8 mouse cellular contexts compared by ENCODE assay signal in the genomic region with DNA sequence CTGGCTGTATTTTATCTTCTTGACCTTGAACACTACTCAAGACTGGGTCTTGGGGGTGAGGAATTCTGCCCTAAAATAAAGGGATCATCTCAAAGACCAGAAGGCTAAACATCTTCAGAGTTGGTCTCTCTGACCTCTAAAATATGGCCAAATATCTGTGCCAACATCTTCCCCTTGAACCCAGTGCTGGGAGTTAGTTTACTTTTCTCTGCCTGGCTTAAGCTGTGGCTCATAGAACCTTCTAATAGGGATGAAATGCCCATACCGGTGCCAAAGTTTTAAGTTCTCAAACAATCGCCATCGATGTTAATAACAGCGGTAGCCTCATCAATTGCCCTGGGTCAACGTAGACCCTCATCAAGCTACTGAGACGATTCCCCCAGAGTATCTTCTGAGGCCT. TPM values are rescaled to one million over a fixed set of nuclear protein-coding genes. Genes with fewer than 3 reads are reported as not detected.
DNase-seq lines count a peak whose midpoint lies in the region; ATAC-seq and TF ChIP-seq lines count a peak whose summit lies in the region.

No protein-coding gene starts in this region.

- no peak overlapping the region for H3K9ac ChIP-seq in kidney, postnatal 0 days (ENCODE audit: low read depth, low read length)
- H3K9ac ChIP-seq in embryonic facial prominence, embryonic 13.5 days = peak overlapping the region; percentile 66
- H3K9ac ChIP-seq in intestine, embryonic 15.5 days = peak overlapping the region; percentile 49

- TF ChIP-seq CTCF in kidney, postnatal 0 days (IDR thresholded peaks at IDR 0.05; ENCODE audit: low read depth) = no peak

- H3K27me3 ChIP-seq in kidney, postnatal 0 days (ENCODE audit: insufficient read depth, low read length) = peaks cover 9% of the 10 kb centered on the region; the same call in 1 of the 2 replicates
- peaks cover 71% of the 10 kb centered on the region for H3K27me3 ChIP-seq in embryonic facial prominence, embryonic 13.5 days
- H3K27me3 ChIP-seq in intestine, embryonic 15.5 days (replicated peaks) = peaks cover 45% of the 10 kb centered on the region

- H3K36me3 ChIP-seq in kidney, postnatal 0 days (ENCODE audit: insufficient read depth, low read length) = no peaks in the 10 kb centered on the region
- H3K36me3 ChIP-seq in embryonic facial prominence, embryonic 13.5 days = no peaks in the 10 kb centered on the region
- no peaks in the 10 kb centered on the region for H3K36me3 ChIP-seq in intestine, embryonic 15.5 days

- peak overlapping the region; percentile 53 for H3K4me3 ChIP-seq in kidney, postnatal 0 days (replicated peaks; ENCODE audit: low read depth, low read length)
- H3K4me3 ChIP-seq in embryonic facial prominence, embryonic 13.5 days = peak overlapping the region; percentile 59
- H3K4me3 ChIP-seq in intestine, embryonic 15.5 days (replicated peaks) = peak overlapping the region; percentile 53

- H3K4me1 ChIP-seq in kidney, postnatal 0 days (replicated peaks; ENCODE audit: insufficient read depth, low read length) = peaks cover 13% of the 10 kb centered on the region; the same call in 1 of the 2 replicates
- H3K4me1 ChIP-seq in embryonic facial prominence, embryonic 13.5 days = 0 out of 2 replicates have a peak, but pooled peaks cover 7% of the 10 kb centered on the region
- H3K4me1 ChIP-seq in intestine, embryonic 15.5 days (replicated peaks) = peaks cover 11% of the 10 kb centered on the region

- 3% methylated on average over 6 of the region's 6 CpGs for WGBS in kidney, postnatal 0 days
- 2% methylated on average over 6 of the region's 6 CpGs for WGBS in embryonic facial prominence, embryonic 13.5 days
- 8% methylated on average over 6 of the region's 6 CpGs for WGBS in intestine, embryonic 15.5 days

- ATAC-seq in kidney, postnatal 0 days (replicated peaks; ENCODE audit: low FRiP score, low read depth) = no peak
- ATAC-seq in embryonic facial prominence, embryonic 13.5 days (ENCODE audit: insufficient number of reproducible peaks, insufficient read depth, low FRiP score, low TSS enrichment, low read depth) = no peak
- no peak for ATAC-seq in intestine, embryonic 15.5 days

- no peak overlapping the region for H3K27ac ChIP-seq in kidney, postnatal 0 days
- no peak overlapping the region for H3K27ac ChIP-seq in embryonic facial prominence, embryonic 13.5 days
- H3K27ac ChIP-seq in intestine, embryonic 15.5 days = no peak overlapping the region

- no peaks in the 10 kb centered on the region for H3K9me3 ChIP-seq in kidney, postnatal 0 days (replicated peaks; ENCODE audit: low read length)
- no peaks in the 10 kb centered on the region for H3K9me3 ChIP-seq in embryonic facial prominence, embryonic 13.5 days
- no peaks in the 10 kb centered on the region for H3K9me3 ChIP-seq in intestine, embryonic 15.5 days

- peak overlapping the region; percentile 98 for H3K4me2 ChIP-seq in kidney, postnatal 0 days (ENCODE audit: low read length)
- H3K4me2 ChIP-seq in embryonic facial prominence, embryonic 13.5 days = peak overlapping the region; percentile 100
- peak overlapping the region; percentile 99 for H3K4me2 ChIP-seq in intestine, embryonic 15.5 days (replicated peaks)

- no peak for DNase-seq in kidney, postnatal 0 days (ENCODE audit: low spot score)
- no peak for DNase-seq in kidney, adult 9 months
- DNase-seq in naive thymus-derived CD4-positive, alpha-beta T cell, adult 2 months (ENCODE audit: low read depth) = peak; percentile 31
- DNase-seq in adrenal gland, postnatal 4 days (ENCODE audit: low spot score in 2 of 2) = no peak
- DNase-seq in urinary bladder, adult 2 months (ENCODE audit: low spot score) = no peak
- no peak for DNase-seq in urinary bladder, postnatal 4 days (ENCODE audit: low spot score in 2 of 2)

RNA-seq across cellular contexts. Expression of gene Coro6, which starts 0.4 kb away (rescaled TPM):
- 0.09 and 0.42 TPM in 2 replicates for polyA plus RNA-seq in kidney, postnatal 0 days (2015; fragmentation: Nextera tagmentation; extraction: Ambion mirVana)
- 0.10 and 0.40 TPM in 2 replicates for polyA plus RNA-seq in embryonic facial prominence, embryonic 13.5 days (2015; fragmentation: Nextera tagmentation; extraction: Ambion mirVana)
- 0.06 TPM in 1 of 2 replicates, not detected in the other for polyA plus RNA-seq in intestine, embryonic 15.5 days (2015; fragmentation: Nextera tagmentation; extraction: Ambion mirVana)
- 1 to 10 TPM; 3.8 to 6.0 TPM for total RNA-seq in adrenal gland, postnatal 4 days (2021)
- polyA plus RNA-seq in urinary bladder, adult 2 months (2012; rRNA removed) = 16.2 and 19.9 TPM in 2 replicates

RNA-seq across cellular contexts. Expression of gene Ankrd13b, which starts 27.6 kb away (rescaled TPM):
- 5.8 and 6.4 TPM in 2 replicates for polyA plus RNA-seq in kidney, postnatal 0 days (2015; fragmentation: Nextera tagmentation; extraction: Ambion mirVana)
- polyA plus RNA-seq in embryonic facial prominence, embryonic 13.5 days (2015; fragmentation: Nextera tagmentation; extraction: Ambion mirVana) = 8.5 and 10.4 TPM in 2 replicates
- 4.9 and 5.1 TPM in 2 replicates for polyA plus RNA-seq in intestine, embryonic 15.5 days (2015; fragmentation: Nextera tagmentation; extraction: Ambion mirVana)
- total RNA-seq in adrenal gland, postnatal 4 days (2021) = 10 to 100 TPM; 16.3 to 21.8 TPM
- polyA plus RNA-seq in urinary bladder, adult 2 months (2012; rRNA removed) = 21.8 and 22.3 TPM in 2 replicates

RNA-seq across cellular contexts. Expression of gene Git1, which starts 31.5 kb away (rescaled TPM):
- 10.9 and 11.3 TPM in 2 replicates for polyA plus RNA-seq in kidney, postnatal 0 days (2015; fragmentation: Nextera tagmentation; extraction: Ambion mirVana)
- polyA plus RNA-seq in embryonic facial prominence, embryonic 13.5 days (2015; fragmentation: Nextera tagmentation; extraction: Ambion mirVana) = 10.8 and 11.1 TPM in 2 replicates
- 10.7 and 11.8 TPM in 2 replicates for polyA plus RNA-seq in intestine, embryonic 15.5 days (2015; fragmentation: Nextera tagmentation; extraction: Ambion mirVana)
- total RNA-seq in adrenal gland, postnatal 4 days (2021) = 10 to 100 TPM; 79.8 to 87.9 TPM
- polyA plus RNA-seq in urinary bladder, adult 2 months (2012; rRNA removed) = 24.7 and 37.0 TPM in 2 replicates

RNA-seq across cellular contexts. Expression of gene Abhd15, which starts 53.1 kb away (rescaled TPM):
- 1.9 and 2.2 TPM in 2 replicates for polyA plus RNA-seq in kidney, postnatal 0 days (2015; fragmentation: Nextera tagmentation; extraction: Ambion mirVana)
- polyA plus RNA-seq in embryonic facial prominence, embryonic 13.5 days (2015; fragmentation: Nextera tagmentation; extraction: Ambion mirVana) = 2.0 and 2.2 TPM in 2 replicates
- polyA plus RNA-seq in intestine, embryonic 15.5 days (2015; fragmentation: Nextera tagmentation; extraction: Ambion mirVana) = 3.5 and 3.6 TPM in 2 replicates
- 10 to 100 TPM; 12.4 to 17.0 TPM for total RNA-seq in adrenal gland, postnatal 4 days (2021)
- polyA plus RNA-seq in urinary bladder, adult 2 months (2012; rRNA removed) = 0.71 and 1.1 TPM in 2 replicates

RNA-seq across cellular contexts. Expression of gene Trp53i13, which starts 53.9 kb away (rescaled TPM):
- polyA plus RNA-seq in kidney, postnatal 0 days (2015; fragmentation: Nextera tagmentation; extraction: Ambion mirVana) = 34.8 and 36.0 TPM in 2 replicates
- polyA plus RNA-seq in embryonic facial prominence, embryonic 13.5 days (2015; fragmentation: Nextera tagmentation; extraction: Ambion mirVana) = 54.7 and 55.2 TPM in 2 replicates
- polyA plus RNA-seq in intestine, embryonic 15.5 days (2015; fragmentation: Nextera tagmentation; extraction: Ambion mirVana) = 28.5 and 29.1 TPM in 2 replicates
- total RNA-seq in adrenal gland, postnatal 4 days (2021) = 10 to 100 TPM; 17.5 to 19.1 TPM
- polyA plus RNA-seq in urinary bladder, adult 2 months (2012; rRNA removed) = 20.9 and 21.0 TPM in 2 replicates

Comparison
In these comparisons a context has a peak if more than half of its experiments do, and no peak if none do; other contexts are left out.
1. RNA of gene Coro6, which starts 0.4 kb away (polyA plus RNA-seq): 16.2 to 19.9 TPM in urinary bladder, adult 2 months; 0.10 to 0.40 TPM in embryonic facial prominence, embryonic 13.5 days, 0.09 to 0.42 TPM in kidney, postnatal 0 days and 0.06 TPM in intestine, embryonic 15.5 days; every median in the first group is over 10 times any median in the second.
2. Peak in every context shown above with its lines, with median percentiles within 50 percentile points of each other: H3K4me2 ChIP-seq and H3K4me3 ChIP-seq.